9 mouse cellular contexts compared by ENCODE assay signal in genomic region chr2:168544102-168544501, GRCm38 (mm10). TPM values are rescaled to one million over a fixed set of nuclear protein-coding genes. Genes with fewer than 3 reads are reported as not detected.
DNase-seq lines count a peak whose midpoint lies in the region; ATAC-seq and TF ChIP-seq lines count a peak whose summit lies in the region.
"Had no signal": no experiment of that assay in that cellular context is flagged by ENCODE, and none has a peak within 500 bp of the region (broad histone marks: within the 10 kb centered on the region; RNA-seq: fewer than 3 reads in every experiment).

No protein-coding gene starts in this region.

- no peak overlapping the region for H3K9ac ChIP-seq in midbrain, postnatal 0 days (replicated peaks; ENCODE audit: low read length, poor library complexity, severe bottlenecking)
- no peak overlapping the region for H3K9ac ChIP-seq in midbrain, embryonic 13.5 days (replicated peaks)
- no peak overlapping the region for H3K9ac ChIP-seq in intestine, embryonic 16.5 days (ENCODE audit: low read depth, low read length)
- H3K9ac ChIP-seq in limb, embryonic 11.5 days (ENCODE audit: low read length) = no peak overlapping the region
- H3K9ac ChIP-seq: hindbrain, embryonic 15.5 days had no signal

- no peak overlapping the region for H3K4me2 ChIP-seq in midbrain, postnatal 0 days (ENCODE audit: low read depth, low read length, poor library complexity, severe bottlenecking)
- H3K4me2 ChIP-seq in midbrain, embryonic 13.5 days (replicated peaks) = no peak overlapping the region
- no peak overlapping the region for H3K4me2 ChIP-seq in intestine, embryonic 16.5 days (ENCODE audit: low read depth, low read length)
- no peak overlapping the region for H3K4me2 ChIP-seq in limb, embryonic 11.5 days (ENCODE audit: low read depth, severe bottlenecking)
- H3K4me2 ChIP-seq: hindbrain, embryonic 15.5 days had no signal

- no peaks in the 10 kb centered on the region for H3K9me3 ChIP-seq in midbrain, postnatal 0 days (ENCODE audit: low read length)
- H3K9me3 ChIP-seq in midbrain, embryonic 13.5 days = no peaks in the 10 kb centered on the region
- no peaks in the 10 kb centered on the region for H3K9me3 ChIP-seq in intestine, embryonic 16.5 days (ENCODE audit: control insufficient read depth, low read length)
- H3K9me3 ChIP-seq in limb, embryonic 11.5 days (ENCODE audit: control insufficient read depth, low read length) = no peaks in the 10 kb centered on the region
- H3K9me3 ChIP-seq: hindbrain, embryonic 15.5 days had no signal

- ATAC-seq in midbrain, postnatal 0 days (ENCODE audit: low FRiP score) = no peak
- no peak for ATAC-seq in midbrain, embryonic 13.5 days
- peak; percentile 73 for ATAC-seq in intestine, embryonic 16.5 days
- ATAC-seq in limb, embryonic 11.5 days (ENCODE audit: insufficient number of reproducible peaks, low FRiP score, low TSS enrichment, low read depth) = no peak

- H3K27me3 ChIP-seq in midbrain, postnatal 0 days (ENCODE audit: insufficient read depth, low read length) = no peaks in the 10 kb centered on the region
- H3K27me3 ChIP-seq in midbrain, embryonic 13.5 days = no peaks in the 10 kb centered on the region
- H3K27me3 ChIP-seq in intestine, embryonic 16.5 days (replicated peaks; ENCODE audit: control insufficient read depth, insufficient read depth, low read length) = no peaks in the 10 kb centered on the region
- H3K27me3 ChIP-seq in limb, embryonic 11.5 days (ENCODE audit: control insufficient read depth, insufficient read depth, low read length) = no peaks in the 10 kb centered on the region
- H3K27me3 ChIP-seq: hindbrain, embryonic 15.5 days had no signal

- TF ChIP-seq CTCF in midbrain, postnatal 0 days (IDR thresholded peaks at IDR 0.05) = no peak

- H3K4me3 ChIP-seq in midbrain, postnatal 0 days (ENCODE audit: low read depth, low read length) = no peak overlapping the region
- no peak overlapping the region for H3K4me3 ChIP-seq in midbrain, embryonic 13.5 days (replicated peaks)
- H3K4me3 ChIP-seq in intestine, embryonic 16.5 days (ENCODE audit: low read length) = no peak overlapping the region
- no peak overlapping the region for H3K4me3 ChIP-seq in limb, embryonic 11.5 days (ENCODE audit: low read depth, low read length)
- H3K4me3 ChIP-seq: hindbrain, embryonic 15.5 days had no signal

- no peak overlapping the region for H3K27ac ChIP-seq in midbrain, postnatal 0 days (ENCODE audit: low read depth, low read length)
- H3K27ac ChIP-seq in midbrain, embryonic 13.5 days = no peak overlapping the region
- no peak overlapping the region for H3K27ac ChIP-seq in intestine, embryonic 16.5 days (ENCODE audit: low read length)
- no peak overlapping the region for H3K27ac ChIP-seq in limb, embryonic 11.5 days (replicated peaks; ENCODE audit: low read depth, low read length)
- H3K27ac ChIP-seq: hindbrain, embryonic 15.5 days had no signal

- no peaks in the 10 kb centered on the region for H3K36me3 ChIP-seq in midbrain, postnatal 0 days (ENCODE audit: insufficient read depth, low read length)
- no peaks in the 10 kb centered on the region for H3K36me3 ChIP-seq in midbrain, embryonic 13.5 days
- no peaks in the 10 kb centered on the region for H3K36me3 ChIP-seq in intestine, embryonic 16.5 days (ENCODE audit: control insufficient read depth, insufficient read depth, low read length)
- H3K36me3 ChIP-seq in limb, embryonic 11.5 days (ENCODE audit: control insufficient read depth, insufficient read depth, low read length) = no peaks in the 10 kb centered on the region; the same call in 1 of the 2 replicates
- H3K36me3 ChIP-seq: hindbrain, embryonic 15.5 days had no signal

- peak; percentile 36 for DNase-seq in midbrain, postnatal 0 days (ENCODE audit: low spot score)
- DNase-seq in forelimb bud, embryonic 11.5 days (ENCODE audit: low read depth, low spot score) = peak; percentile 63
- peak; percentile 65 for DNase-seq in limb, embryonic 11.5 days (ENCODE audit: low spot score)
- peak; percentile 58 for DNase-seq in skeletal muscle tissue, adult 2 months (ENCODE audit: low read depth, low spot score)
- no peak for DNase-seq in spleen, postnatal 14 days (ENCODE audit: low spot score in 2 of 2)
- DNase-seq in cerebellum, postnatal 36 days = no peak

- WGBS in midbrain, postnatal 0 days = 51% methylated on average over 13 of the region's 13 CpGs
- 66% methylated on average over 13 of the region's 13 CpGs for WGBS in midbrain, embryonic 13.5 days
- 18% methylated on average over 13 of the region's 13 CpGs for WGBS in intestine, embryonic 16.5 days
- 35% methylated on average over 13 of the region's 13 CpGs for WGBS in limb, embryonic 11.5 days

- H3K4me1 ChIP-seq in midbrain, postnatal 0 days (ENCODE audit: insufficient read depth, low read length) = 0 out of 2 replicates have a peak, but pooled peaks cover 3% of the 10 kb centered on the region
- peaks cover 14% of the 10 kb centered on the region; the same call in 1 of the 2 replicates for H3K4me1 ChIP-seq in midbrain, embryonic 13.5 days (replicated peaks)
- peaks cover 29% of the 10 kb centered on the region for H3K4me1 ChIP-seq in intestine, embryonic 16.5 days (ENCODE audit: control insufficient read depth, insufficient read depth, low read length)
- H3K4me1 ChIP-seq in limb, embryonic 11.5 days (ENCODE audit: control insufficient read depth, insufficient read depth, low read length) = peaks cover 26% of the 10 kb centered on the region

RNA-seq across cellular contexts. Expression of gene Nfatc2, which starts 57.4 kb away (rescaled TPM):
- total RNA-seq in midbrain, postnatal 0 days (2014; rRNA removed) = 5.1 and 6.4 TPM in 2 replicates
- 7.3 and 8.2 TPM in 2 replicates for polyA plus RNA-seq in midbrain, postnatal 0 days (2015; fragmentation: Nextera tagmentation; extraction: Ambion mirVana)
- 1.7 TPM in 2 replicates for polyA plus RNA-seq in midbrain, embryonic 13.5 days (2015; fragmentation: Nextera tagmentation; extraction: Ambion mirVana)
- 1.6 and 1.7 TPM in 2 replicates for polyA plus RNA-seq in intestine, embryonic 16.5 days (2015; fragmentation: Nextera tagmentation; extraction: Ambion mirVana)
- 4.9 and 5.8 TPM in 2 replicates for polyA plus RNA-seq in limb, embryonic 11.5 days (2014; fragmentation: Nextera tagmentation; extraction: Ambion mirVana)

Comparison
In these comparisons a context has a peak if more than half of its experiments do, and no peak if none do; other contexts are left out.
1. DNase-seq: peak in midbrain, postnatal 0 days (single experiment), forelimb bud, embryonic 11.5 days (single experiment), limb, embryonic 11.5 days (single experiment) and skeletal muscle tissue, adult 2 months (single experiment); none in spleen, postnatal 14 days (0 of 2) and cerebellum, postnatal 36 days (0 of 2).